Mouse (Mus musculus) midbrain, embryonic 14.5 days (tissue): Measurements from ENCODE around the gene Pnkd. TPM values are rescaled to one million over a fixed set of nuclear protein-coding genes. Genes with fewer than 3 reads are reported as not detected.
A peak's percentile ranks its signal among the peaks of the same experiment; 100 is the strongest.

Experiments used
- ATAC-seq: fragments of 200-750 bp; cut with Nextera tagmentation; 2 replicates; pipeline ENCODE4 v1.8.0; 2017; ENCODE audit warnings: moderate number of reproducible peaks, moderate library complexity; ENCODE audit not compliant: low FRiP score, low TSS enrichment
- DNase-seq: peaks from one replicate; pipeline ENCODE4 v3.0.0-alpha.2; 2015
- H3K27ac ChIP-seq: fragments of 300-500 bp; sonication (generic); replicated peaks from 2 replicates; pipeline ENCODE4 v1.5.1; 2014; ENCODE audit warnings: mild to moderate bottlenecking, low read depth, low read length, moderate library complexity
- H3K27me3 ChIP-seq: fragments of 300-500 bp; sonication (generic); 2 replicates; pipeline ENCODE4 v1.6.1; 2014; ENCODE audit warnings: low read length, control low read depth, mixed read lengths; ENCODE audit not compliant: control insufficient read depth, insufficient read depth
- H3K36me3 ChIP-seq: fragments of 300-500 bp; sonication (generic); 2 replicates; pipeline ENCODE4 v1.6.1; 2014; ENCODE audit warnings: low read length, control low read depth; ENCODE audit not compliant: control insufficient read depth, insufficient read depth
- H3K4me1 ChIP-seq: fragments of 300-500 bp; sonication (generic); 2 replicates; pipeline ENCODE4 v1.6.1; 2014; ENCODE audit warnings: mild to moderate bottlenecking, antibody characterized with exemption, low read length, control low read depth; ENCODE audit not compliant: control insufficient read depth, insufficient read depth
- H3K4me2 ChIP-seq: fragments of 300-500 bp; sonication (generic); 2 replicates; pipeline ENCODE4 v1.6.1; 2014; ENCODE audit warnings: mild to moderate bottlenecking, low read length, moderate library complexity
- H3K4me3 ChIP-seq: fragments of 300-500 bp; sonication (generic); replicated peaks from 2 replicates; pipeline ENCODE4 v1.5.1; 2014; ENCODE audit warnings: low read depth, low read length
- H3K9ac ChIP-seq: fragments of 300-500 bp; sonication (generic); replicated peaks from 2 replicates; pipeline ENCODE4 v1.6.1; 2014; ENCODE audit warnings: mild to moderate bottlenecking, low read length, moderate library complexity
- H3K9me3 ChIP-seq: fragments of 300-500 bp; sonication (generic); 2 replicates; pipeline ENCODE4 v1.6.1; 2016; ENCODE audit warnings: low read length, control low read depth, mixed read lengths; ENCODE audit not compliant: control insufficient read depth
- WGBS: fragments of 180-500 bp; shearing (Covaris S2); extraction: QIAGEN DNeasy Blood & Tissue Kit; methylation state at CpG from one replicate; pipeline ENCODE4 v1.1.7; 2014; 5-methylcytosine and 5-hydroxymethylcytosine counted together
- polyA plus RNA-seq: library from polyadenylated mRNA; unstranded; fragments of >200 nt; fragmentation: Nextera tagmentation; extraction: Ambion mirVana; gene quantifications from 2 replicates; pipeline ENCODE4 v1.2.1, GENCODE M21; 2014

Pnkd gene
- polyA plus RNA-seq, 1 experiment from 2014 or later: 99.0 TPM

DNA sequence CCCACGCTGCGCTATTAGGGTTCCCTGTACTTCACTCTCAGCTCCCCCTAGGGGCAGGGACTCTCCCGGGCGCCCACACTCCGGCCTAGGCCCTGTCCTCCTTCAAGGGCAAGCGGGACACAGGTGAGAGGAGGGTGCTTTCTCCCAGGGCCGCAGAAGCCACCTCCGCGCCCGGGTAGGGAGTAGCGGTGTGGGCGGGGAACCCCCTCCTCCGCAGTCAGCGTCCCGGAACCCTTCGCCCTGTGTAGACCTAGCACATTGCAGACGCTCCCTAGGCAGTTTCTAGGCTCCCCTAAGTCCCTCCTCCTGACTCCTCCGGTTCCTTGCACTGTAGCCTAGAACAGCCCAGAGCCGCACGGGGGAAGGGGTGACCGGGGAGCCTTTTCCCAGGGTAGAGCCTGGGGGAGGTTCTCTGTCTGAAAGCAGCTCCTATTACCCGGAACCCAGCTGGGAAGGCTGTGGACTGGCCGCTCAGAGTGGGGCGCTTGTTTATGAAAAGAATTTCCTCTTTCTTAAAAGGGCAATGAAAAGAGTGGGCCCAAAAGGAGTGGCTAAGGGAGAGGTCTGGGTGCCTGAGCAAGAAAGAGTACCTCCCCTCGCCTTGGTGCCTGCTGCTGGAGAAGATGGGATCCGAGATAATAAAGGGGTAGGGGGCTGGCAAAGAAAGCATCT lies 102.1 kb downstream of the Pnkd start:
- H3K4me2 ChIP-seq: peak overlapping the region; percentile 74
- ATAC-seq (peak; percentile 89), DNase-seq (peak; percentile 96)
- peak overlapping the region; percentile 51 for H3K9ac ChIP-seq
- no peaks in the 10 kb centered on the region for H3K4me1 ChIP-seq
- H3K36me3 ChIP-seq: no peaks in the 10 kb centered on the region
- H3K27me3 ChIP-seq: peaks cover 8% of the 10 kb centered on the region; the same call in 1 of the 2 replicates
- peak overlapping the region; percentile 55 for H3K4me3 ChIP-seq
- H3K9me3 ChIP-seq: no peaks in the 10 kb centered on the region
- H3K27ac ChIP-seq: peak overlapping the region; percentile 91
- under 1% methylated on average over 26 of the region's 26 CpGs for WGBS

DNA sequence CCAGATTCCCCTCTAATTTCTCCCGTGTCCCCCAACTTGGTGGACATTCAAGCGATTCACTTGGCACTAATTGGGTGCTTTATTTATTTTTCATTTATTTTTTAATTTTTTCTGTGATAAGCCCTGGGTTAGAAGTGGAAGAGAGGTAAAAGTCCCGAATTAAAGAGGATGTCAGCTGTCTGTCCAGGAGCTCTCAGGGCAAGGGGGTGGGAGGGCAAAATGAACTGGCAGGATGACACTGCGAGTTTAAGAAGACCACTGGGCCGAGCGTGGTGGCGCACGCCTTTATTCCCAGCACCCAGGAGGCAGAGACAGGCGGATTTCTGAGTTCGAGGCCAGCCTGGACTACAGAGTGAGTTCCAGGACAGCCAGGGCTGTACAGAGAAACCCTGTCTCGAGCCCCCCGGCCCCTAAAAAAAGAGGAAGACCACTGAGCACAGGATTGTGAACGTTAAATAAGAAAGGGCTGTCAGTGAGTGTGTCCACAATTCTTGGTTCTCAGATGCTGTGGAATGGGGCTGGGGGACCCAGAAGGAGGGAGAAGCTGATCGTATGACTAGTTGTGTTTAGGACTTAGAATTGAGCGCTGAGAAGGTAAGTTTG lies 102.8 kb downstream of the Pnkd start:
- Histone ChIP-seq H3K27ac (no peak overlapping the region; the same call in 1 of the 2 replicates), H3K4me3 (no peak overlapping the region; the same call in 1 of the 2 replicates), H3K9me3 (no peaks in the 10 kb centered on the region), H3K4me1 (peaks cover 6% of the 10 kb centered on the region), H3K36me3 (no peaks in the 10 kb centered on the region), H3K9ac (no peak overlapping the region), H3K4me2 (peak overlapping the region; percentile 74), H3K27me3 (peaks cover 8% of the 10 kb centered on the region; the same call in 1 of the 2 replicates)
- ATAC-seq: no peak
- 48% methylated on average over 15 of the region's 15 CpGs for WGBS
- no peak for DNase-seq

DNA sequence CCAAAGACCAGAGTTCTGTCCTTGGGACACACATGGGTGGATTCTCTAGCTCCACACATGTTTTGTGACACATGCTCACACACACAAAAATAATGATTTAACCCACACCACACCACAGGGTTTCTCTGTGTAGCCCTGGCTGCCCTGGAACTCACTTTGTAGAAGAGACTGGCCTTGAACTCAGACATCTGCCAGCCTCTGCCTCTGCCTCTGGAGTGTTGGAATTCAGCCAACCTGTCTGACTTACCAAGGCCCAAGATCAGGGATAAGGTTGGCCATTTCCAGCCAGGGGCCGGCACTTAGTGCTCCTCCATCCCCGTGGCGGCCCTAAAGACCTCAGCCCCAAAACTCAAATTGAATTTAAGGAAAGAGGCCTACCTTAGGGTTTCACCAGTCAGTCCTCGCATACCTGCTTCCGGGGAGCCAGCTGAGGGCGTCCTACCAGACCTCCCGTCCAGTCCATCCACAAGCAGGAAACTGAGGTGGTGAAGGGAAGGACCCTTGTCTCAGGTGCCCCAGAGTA lies 103.7 kb downstream of the Pnkd start:
- H3K9me3 ChIP-seq: no peaks in the 10 kb centered on the region
- peaks cover 12% of the 10 kb centered on the region for H3K4me1 ChIP-seq
- no peaks in the 10 kb centered on the region for H3K36me3 ChIP-seq
- no peak overlapping the region for H3K4me2 ChIP-seq
- no peak overlapping the region for H3K27ac ChIP-seq
- WGBS: 74% methylated on average over 7 of the region's 7 CpGs
- H3K4me3 ChIP-seq: no peak overlapping the region
- peaks cover 8% of the 10 kb centered on the region; the same call in 1 of the 2 replicates for H3K27me3 ChIP-seq
- no peak for ATAC-seq
- H3K9ac ChIP-seq: no peak overlapping the region
- DNase-seq: no peak

DNA sequence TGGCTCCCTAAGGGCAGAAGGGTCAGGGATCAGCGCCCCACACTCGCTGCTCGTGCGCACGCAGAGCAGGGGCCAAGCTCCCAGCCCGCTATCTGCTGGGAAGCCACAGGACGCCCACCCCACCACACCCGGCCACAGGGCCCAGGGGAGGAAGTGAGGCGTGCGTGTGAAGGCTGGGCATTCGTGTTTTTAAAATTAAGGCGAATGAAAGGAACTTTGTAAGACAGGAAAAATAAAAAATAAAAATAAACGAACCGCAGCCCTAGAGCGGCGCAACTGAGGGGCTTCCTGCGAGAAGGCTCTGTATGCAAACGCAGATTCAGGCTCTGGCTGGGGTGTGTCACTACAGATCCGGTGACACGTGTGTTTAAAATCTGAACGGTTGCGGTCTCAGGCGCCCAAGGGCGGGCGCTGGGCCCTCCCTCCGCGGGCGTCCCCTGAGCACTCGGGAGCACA lies 105.1 kb downstream of the Pnkd start:
- peak; percentile 32 for DNase-seq
- Histone ChIP-seq H3K4me1 (peaks cover 12% of the 10 kb centered on the region), H3K4me2 (peak overlapping the region; percentile 39), H3K36me3 (peaks cover 7% of the 10 kb centered on the region), H3K9me3 (no peaks in the 10 kb centered on the region), H3K4me3 (peak overlapping the region; percentile 12; the same call in 1 of the 2 replicates), H3K27ac (no peak overlapping the region), H3K27me3 (peaks cover 8% of the 10 kb centered on the region; the same call in 1 of the 2 replicates), H3K9ac (no peak overlapping the region; the same call in 1 of the 2 replicates)
- ATAC-seq: no peak
- WGBS: 5% methylated on average over 29 of the region's 29 CpGs

DNA sequence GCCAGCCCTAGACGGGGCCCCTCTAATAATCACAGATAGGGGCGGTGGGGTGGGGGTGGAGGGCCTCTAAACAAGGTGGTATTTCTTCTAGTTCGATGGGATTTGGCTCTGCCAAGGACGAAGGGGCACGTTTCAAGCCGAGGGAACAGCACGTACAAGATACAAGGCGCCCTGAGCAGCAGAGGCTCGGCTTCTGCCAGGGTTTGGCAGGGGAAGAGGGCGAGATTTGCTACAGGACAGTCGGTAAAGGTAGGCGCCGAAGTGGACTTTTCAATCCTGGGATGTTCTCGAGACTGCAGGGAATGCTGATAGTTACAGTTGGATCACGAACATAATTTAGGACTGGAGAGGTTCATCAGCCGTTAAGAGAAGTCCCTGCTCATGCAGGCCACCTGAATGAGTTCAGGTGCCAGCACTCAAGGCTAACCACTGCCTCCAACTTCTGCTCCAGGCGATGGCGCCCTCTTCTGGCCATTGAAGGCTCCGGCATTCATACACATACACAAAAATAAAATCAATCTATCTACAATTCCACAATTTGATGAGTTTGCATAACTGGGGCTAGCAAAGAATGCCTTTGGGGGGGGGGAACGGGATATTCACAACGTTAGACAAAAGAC lies 105.7 kb downstream of the Pnkd start:
- Histone ChIP-seq H3K4me3 (peak overlapping the region; percentile 96; the same call in 1 of the 2 replicates), H3K9ac (no peak overlapping the region; the same call in 1 of the 2 replicates), H3K4me1 (peaks cover 12% of the 10 kb centered on the region), H3K9me3 (no peaks in the 10 kb centered on the region), H3K27ac (no peak overlapping the region), H3K27me3 (peaks cover 8% of the 10 kb centered on the region; the same call in 1 of the 2 replicates), H3K36me3 (peaks cover 12% of the 10 kb centered on the region), H3K4me2 (peak overlapping the region; percentile 39)
- 9% methylated on average over 21 of the region's 21 CpGs for WGBS
- ATAC-seq: no peak
- DNase-seq: peak; percentile 63

DNA sequence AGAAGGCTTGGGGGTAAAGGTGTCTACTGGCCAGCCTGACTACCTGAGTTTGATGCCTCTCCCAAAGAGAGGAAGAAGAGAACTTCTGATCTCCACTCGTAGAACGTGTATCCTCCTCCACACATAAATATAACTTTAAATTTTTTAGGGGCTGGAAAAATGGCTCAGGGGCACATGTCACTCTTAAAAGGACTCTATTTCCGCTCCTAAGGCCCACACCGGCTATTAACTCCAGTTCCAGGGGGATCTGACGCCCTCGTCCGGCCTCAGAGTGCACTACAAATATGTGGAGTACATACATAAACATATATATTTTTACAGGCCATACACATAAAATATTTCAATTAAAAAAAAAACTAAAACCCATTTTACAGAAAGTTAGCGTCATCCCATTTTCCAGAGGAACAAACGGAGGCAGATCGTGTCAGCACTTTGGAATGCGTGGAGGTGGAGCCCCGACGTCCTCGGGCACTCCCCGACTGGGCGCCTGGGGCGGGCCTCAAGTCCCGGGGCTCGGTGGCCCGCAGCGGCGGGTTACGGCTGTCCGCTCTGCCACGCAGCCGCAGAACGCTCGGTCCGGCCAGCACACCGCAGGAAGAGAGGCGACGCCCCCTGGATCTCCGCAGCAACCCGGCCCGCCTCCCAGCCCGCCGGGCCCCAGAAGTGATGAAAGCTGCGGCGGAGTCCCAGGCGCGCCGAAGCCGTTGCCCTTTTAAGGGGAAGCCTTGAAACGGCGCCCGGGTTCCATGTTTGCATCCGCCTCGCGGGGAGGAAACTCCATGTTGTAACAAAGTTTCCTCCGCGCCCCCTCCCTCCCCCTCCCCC lies 106.4 kb downstream of the Pnkd start, which contains the start of gene Ctdsp1:
TSS of gene Ctdsp1 (plus strand) at position 586 of the 825 bp plus-strand sequence.
- Histone ChIP-seq H3K9ac (peak within 1 kb of the TSS; percentile 74), H3K27ac (peak within 1 kb of the TSS; percentile 68), H3K4me3 (peak within 1 kb of the TSS; percentile 96), H3K36me3 (peaks cover 12% of the 10 kb centered on the region), H3K4me1 (peaks cover 12% of the 10 kb centered on the region), H3K9me3 (no peaks in the 10 kb centered on the region), H3K4me2 (peak within 1 kb of the TSS; percentile 91), H3K27me3 (peaks cover 8% of the 10 kb centered on the region; the same call in 1 of the 2 replicates)
- DNase-seq: peak; percentile 98
- peak; percentile 74 for ATAC-seq
- 2% methylated on average over 51 of the region's 51 CpGs for WGBS

DNA sequence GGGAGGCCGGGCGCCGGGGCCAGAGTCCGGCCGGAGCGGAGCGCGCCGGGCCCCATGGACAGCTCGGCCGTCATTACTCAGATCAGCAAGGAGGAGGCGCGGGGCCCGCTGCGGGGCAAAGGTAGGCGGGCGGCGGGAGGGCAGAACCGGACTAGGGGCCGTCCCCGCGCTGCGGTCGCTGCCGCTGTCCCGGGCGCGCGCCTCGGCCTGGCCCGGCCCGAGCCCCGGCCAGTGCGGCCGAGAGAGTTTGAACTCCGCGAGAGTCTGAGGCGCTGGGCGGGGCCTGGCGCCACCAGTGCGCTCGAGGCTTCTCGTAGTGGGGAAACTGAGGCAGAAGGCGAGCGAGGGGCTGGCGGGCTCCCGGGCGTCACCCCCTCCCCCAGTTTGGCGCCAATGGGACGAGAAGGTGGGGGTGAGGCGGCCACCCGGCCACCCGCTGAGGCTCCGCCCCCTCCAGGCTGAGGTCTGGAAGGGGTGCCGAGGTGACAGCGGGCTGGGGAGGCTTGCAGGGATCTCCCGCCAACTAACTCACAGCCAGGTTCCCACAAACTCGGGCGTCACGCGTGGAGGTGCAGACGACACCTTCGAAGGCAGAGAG lies 107.2 kb downstream of the Pnkd start:
- Histone ChIP-seq H3K4me1 (peaks cover 12% of the 10 kb centered on the region), H3K27me3 (peaks cover 8% of the 10 kb centered on the region; the same call in 1 of the 2 replicates), H3K4me2 (peak overlapping the region; percentile 91), H3K36me3 (peaks cover 12% of the 10 kb centered on the region), H3K27ac (peak overlapping the region; percentile 68), H3K4me3 (peak overlapping the region; percentile 96), H3K9ac (peak overlapping the region; percentile 74), H3K9me3 (no peaks in the 10 kb centered on the region)
- ATAC-seq (peak; percentile 54), DNase-seq (peak; percentile 65)
- WGBS: 0% methylated on average over 63 of the region's 63 CpGs
